Mouse (Mus musculus) right cerebral cortex, postnatal 14 days (tissue): Measurements from ENCODE around the gene Tecr.

Experiments used
- DNase-seq: peaks from one replicate; pipeline ENCODE4 v3.0.0; 2022

Tecr gene

GRCm38 (mm10) chr8:83562669-83563068, 45.1 kb downstream of the Tecr start:
- no peak for DNase-seq

GRCm38 (mm10) chr8:83535736-83536135, 72.0 kb downstream of the Tecr start, which contains the start of gene Olfr370:
Gene Olfr370, plus strand, starts transcription at chr8:83535780.
- no peak for DNase-seq

DNA sequence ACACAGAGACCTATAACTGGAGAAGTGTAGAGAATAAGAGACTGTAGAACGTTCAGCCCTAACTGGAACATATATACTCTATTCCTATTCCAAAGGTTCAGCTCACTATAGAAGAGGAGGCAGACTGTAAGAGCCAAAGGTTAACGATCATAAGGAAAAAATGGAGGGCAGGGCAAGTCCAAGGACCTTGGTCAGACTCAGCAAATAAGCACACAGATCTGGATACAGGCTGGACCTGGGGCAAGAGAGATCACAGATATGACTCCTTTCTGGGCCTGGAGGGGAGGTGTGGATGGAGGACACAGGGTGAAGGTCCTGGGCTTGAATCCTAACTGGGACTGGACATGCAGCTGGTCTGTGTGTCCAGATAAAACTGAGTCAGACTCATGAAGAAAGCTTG, 73.0 kb downstream of the Tecr start:
- DNase-seq, result no peak
